Mouse (Mus musculus) neutrophil, adult 5-6 weeks (primary cell): ENCODE data around the gene Gsg1l. TPM values are rescaled to one million over a fixed set of nuclear protein-coding genes. Genes with fewer than 3 reads are reported as not detected.

Source experiments
- ATAC-seq: fragments of 151-379, 151-347 bp; 2 replicates; pipeline ENCODE4 v1.8.0; 2017; ENCODE audit warnings: mild to moderate bottlenecking, moderate TSS enrichment; ENCODE audit not compliant: insufficient number of reproducible peaks, poor library complexity, low FRiP score, severe bottlenecking; ENCODE audit errors: extremely low read depth
- total RNA-seq: library from RNA; stranded (forward); fragments of 200-1000 nt; gene quantifications from 2 replicates; pipeline ENCODE4 v1.2.3, GENCODE M21; 2017

Gene Gsg1l
- total RNA-seq, 1 experiment from 2014 or later, result not detected

DNA sequence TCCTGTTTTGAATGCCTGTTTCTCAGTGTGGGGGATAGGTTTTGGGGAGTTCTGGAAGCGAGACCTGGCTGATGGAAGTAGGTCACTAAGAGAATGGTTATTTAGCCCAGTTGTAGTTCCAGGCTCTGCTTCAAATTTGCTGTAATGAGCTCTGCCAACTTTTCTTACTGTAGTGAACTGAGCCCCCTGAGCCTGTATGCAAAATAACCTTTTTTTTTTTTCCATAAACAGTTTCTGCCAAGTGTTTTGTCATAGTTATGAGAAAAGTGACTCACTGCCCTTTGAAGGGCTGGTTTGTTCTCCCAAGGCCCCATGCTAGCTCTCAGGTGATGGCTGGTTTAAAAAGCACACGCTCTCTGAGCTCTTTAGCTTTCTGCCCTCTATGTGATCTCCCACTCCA lies 248.7 kb downstream of the Gsg1l start:
- no peak for ATAC-seq

DNA sequence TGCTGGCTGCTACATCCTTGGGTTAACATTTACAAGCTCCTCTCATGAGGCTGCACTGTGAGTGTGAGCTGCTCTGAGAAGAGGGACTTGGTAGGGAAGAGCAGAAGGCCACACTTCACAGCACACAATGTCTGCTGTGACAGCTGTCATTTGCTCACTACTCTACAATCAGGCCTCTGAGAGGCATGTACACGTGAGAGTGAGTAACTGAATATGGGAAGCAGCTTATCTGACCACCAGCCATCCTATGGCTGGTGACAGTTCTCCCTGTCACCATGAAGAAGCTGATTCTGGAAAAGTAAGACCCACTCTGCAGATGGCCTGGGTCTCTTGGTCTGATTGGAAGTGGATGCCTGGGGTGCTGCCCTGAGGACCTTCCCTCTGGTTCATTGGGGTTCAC lies 249.4 kb downstream of the Gsg1l start:
- no peak for ATAC-seq

DNA sequence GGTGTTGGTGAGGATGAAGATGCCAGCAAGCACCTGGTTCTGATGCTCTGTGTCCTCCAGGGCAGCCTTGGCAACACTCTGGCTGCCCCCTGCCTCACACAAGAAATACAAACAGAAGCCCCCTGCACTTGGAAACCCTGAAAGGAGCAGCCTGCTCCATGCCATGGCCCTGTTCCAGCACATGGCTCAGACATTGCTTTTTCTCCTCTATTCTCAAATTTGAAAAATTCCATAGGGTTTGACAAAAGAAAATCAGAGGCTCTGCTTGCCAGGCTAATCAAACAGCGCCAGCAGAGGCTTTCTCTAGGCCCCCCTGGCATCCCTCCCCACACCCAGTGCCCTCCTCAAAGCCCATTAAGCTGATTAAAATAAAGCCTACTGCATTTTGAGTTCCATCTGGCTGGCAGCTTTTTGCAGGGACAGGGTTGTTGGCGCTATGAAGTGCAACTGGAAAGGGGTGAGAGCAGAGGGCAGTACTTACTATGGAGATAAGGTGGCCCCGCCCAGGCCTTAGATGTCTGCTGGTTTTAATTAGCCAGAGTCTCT lies 253.0 kb downstream of the Gsg1l start:
- no peak for ATAC-seq

DNA sequence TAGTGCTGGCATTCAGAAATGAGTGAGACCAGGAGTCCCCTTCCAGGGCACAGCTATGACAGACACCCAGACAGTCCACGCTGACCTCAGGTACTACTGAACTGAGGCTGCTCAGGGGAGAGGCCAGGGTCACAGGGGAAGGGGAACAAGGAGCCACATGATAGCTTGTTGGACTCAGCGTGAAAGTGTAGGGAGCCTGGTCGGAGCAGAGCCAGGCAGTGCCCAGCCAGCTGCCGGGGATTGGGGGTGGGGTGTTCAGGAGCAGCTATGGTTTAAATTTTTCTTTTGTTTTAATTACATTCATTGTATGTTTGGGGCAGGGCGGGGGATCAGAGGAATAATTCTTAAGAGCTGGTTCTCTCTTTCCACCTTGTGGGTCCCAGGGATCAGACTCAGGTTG lies 253.7 kb downstream of the Gsg1l start:
- ATAC-seq, result no peak

Other genes starting within 250 kb of the Gsg1l start
- 179 and 200 TPM in 2 replicates for gene Xpo6, start 118.1 kb upstream of the Gsg1l start, total RNA-seq
- gene Sbk1, start 190.2 kb upstream of the Gsg1l start, total RNA-seq, result 99.1 and 109 TPM in 2 replicates